Mouse (Mus musculus) lung, adult 2 months (tissue): ENCODE results near the gene Barx2. TPM values are rescaled to one million over a fixed set of nuclear protein-coding genes. Genes with fewer than 3 reads are reported as not detected.

Experiments used
- DNase-seq: peaks from one replicate; pipeline ENCODE4 v3.0.0; 2022
- H3K4me1 ChIP-seq: fragments of 200-500 bp; 2 replicates; pipeline ENCODE4 v1.6.1; 2011; ENCODE audit warnings: low read length; ENCODE audit not compliant: control insufficient read depth, insufficient read depth
- H3K4me3 ChIP-seq: fragments of 200-500 bp; replicated peaks from 2 replicates; pipeline ENCODE3; 2011; ENCODE audit warnings: low read depth, mild to moderate bottlenecking, control low read depth, low read length; ENCODE audit errors: extremely low read depth
- CTCF ChIP-seq: fragments of 200-500 bp; IDR thresholded peaks from 2 replicates; pipeline ENCODE4 v1.5.1; 2011; ENCODE audit warnings: mild to moderate bottlenecking, low read length, control low read depth; ENCODE audit not compliant: insufficient read depth
- POLR2A ChIP-seq: fragments of 200-500 bp; IDR thresholded peaks from 2 replicates; pipeline ENCODE4 v1.6.1; 2011; ENCODE audit warnings: low read depth, mild to moderate bottlenecking, control low read depth, low read length, borderline replicate concordance; ENCODE audit errors: extremely low read depth
- WGBS: fragments of 180-500 bp; shearing (Covaris S2); methylation state at CpG from one replicate; pipeline ENCODE4 v1.1.7; 2018; 5-methylcytosine and 5-hydroxymethylcytosine counted together
- polyA plus RNA-seq: library from polyadenylated mRNA; depleted of rRNA; stranded (reverse); fragments of >200 nt; gene quantifications from 2 replicates; pipeline ENCODE4 v1.2.3, GENCODE M21; 2012; rRNA removed

Barx2 gene
- polyA plus RNA-seq, 1 experiment: 15.1 TPM

DNA sequence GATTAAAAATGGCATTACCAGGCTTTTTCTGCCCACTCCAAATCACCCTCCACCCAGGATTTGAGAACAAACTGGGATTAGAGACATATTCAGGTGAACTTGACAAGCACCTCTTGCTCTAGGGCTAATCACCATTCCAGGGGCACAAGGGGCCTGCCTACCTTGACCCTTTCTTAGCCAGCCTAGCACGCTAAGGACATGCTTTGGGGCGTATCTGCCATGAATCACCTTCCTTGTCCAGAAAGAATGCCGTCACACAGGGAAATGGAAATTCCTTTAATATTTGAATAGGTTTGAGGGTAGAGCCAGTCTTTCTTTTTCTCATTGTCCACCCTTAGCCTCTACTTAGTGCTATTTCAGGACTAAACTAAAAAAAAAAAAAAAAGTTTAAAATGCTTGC lies 73.2 kb downstream of the Barx2 start:
- WGBS: 52% methylated on average over 3 of the region's 3 CpGs
- no peak for DNase-seq

DNA sequence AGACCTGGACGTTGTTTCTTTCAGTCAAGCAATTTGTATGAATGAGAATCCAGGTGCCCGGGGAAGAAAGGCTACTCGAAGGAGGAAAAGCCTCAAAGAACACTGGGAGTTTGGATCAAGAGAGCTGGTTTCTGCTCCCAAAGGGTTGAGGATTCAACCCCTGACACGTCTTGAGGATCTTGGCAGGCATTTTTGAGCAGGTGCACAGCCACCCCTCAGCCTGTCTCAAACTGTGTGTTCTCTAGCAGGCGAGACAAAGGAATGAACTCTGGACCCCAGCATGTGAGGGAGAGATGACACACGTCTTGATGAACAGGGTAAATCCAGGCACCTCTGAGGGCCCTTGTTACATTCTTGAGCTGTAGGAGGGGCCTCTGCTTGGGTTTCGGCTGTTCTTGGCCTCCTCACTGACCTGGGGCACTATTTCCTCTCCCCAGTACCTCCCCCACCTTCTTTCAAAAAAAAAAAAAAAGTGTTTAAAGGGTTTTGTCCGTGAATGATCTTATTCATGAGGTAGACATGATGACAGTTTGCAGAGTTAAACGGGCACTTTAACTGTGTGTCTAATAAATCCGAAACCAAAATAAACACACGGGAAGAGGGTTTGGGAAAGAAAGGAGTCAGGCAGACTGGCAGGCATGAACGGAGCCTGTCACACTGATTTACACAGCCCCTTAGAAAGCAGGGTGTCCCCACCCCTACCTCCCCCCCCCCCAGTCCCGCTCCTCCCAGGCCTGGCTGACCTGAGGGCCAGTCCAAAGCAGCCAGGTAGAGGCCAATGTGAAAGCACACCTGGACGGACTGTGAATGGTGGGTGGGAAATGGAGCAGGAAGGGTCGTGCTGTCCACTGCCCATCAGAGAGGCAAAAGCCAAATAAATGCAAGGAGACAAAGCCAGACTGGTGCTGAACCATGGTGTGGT lies 73.9 kb downstream of the Barx2 start:
- no peaks in the 10 kb centered on the region for H3K4me1 ChIP-seq
- WGBS: 28% methylated on average over 15 of the region's 15 CpGs
- H3K4me3 ChIP-seq: no peak overlapping the region
- TF ChIP-seq POLR2A (no peak), CTCF (no peak)
- DNase-seq: no peak

More for the DNA sequence above, 73.2 kb downstream of the Barx2 start:
- TF ChIP-seq CTCF: no peak
- TF ChIP-seq POLR2A: no peak
- H3K4me3 ChIP-seq: no peak overlapping the region
- no peaks in the 10 kb centered on the region for H3K4me1 ChIP-seq

DNA sequence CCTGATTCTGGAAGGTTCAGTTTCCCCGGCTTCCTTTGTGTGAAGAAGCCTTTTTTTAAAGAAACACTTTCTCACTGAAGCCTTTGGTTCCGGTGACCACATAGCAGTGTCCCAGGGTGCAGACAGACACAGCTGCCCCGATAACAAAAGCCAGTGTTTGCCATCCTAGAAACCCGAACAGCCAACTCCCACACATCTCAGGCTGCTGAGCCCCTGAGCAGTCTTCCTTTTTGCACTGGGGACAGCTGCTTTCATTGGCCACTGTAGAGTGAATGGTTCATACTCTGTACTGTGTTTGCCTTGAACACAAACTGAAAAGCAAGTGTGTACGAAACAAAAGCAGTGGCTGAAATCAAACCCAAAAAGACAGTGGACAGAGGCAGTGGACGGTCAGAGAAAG lies 75.2 kb downstream of the Barx2 start:
- 69% methylated on average over 6 of the region's 6 CpGs for WGBS
- Histone ChIP-seq H3K4me1 (no peaks in the 10 kb centered on the region), H3K4me3 (no peak overlapping the region)
- DNase-seq: no peak
- no peak for TF ChIP-seq POLR2A
- TF ChIP-seq CTCF: no peak

DNA sequence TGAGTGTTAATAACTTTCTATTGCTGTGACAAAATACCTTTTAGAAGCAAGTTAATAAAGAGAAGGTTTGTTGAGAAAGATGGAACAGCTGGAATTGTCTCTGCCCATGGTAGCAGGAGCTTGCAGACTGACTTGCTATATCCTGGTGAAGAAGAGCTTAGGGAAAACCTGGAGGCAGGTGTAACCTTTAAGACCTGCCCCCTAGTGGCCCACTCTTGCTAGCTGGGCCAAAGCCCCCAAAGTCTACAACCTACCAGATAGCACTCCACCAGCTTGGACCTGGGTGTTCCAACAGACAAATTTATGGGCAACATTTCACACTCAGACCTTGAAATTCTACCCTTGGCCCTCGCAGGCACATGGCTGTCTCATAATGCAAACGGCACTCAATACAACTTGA lies 104.5 kb downstream of the Barx2 start:
- H3K4me1 ChIP-seq: no peaks in the 10 kb centered on the region
- no peak for DNase-seq
- no peak overlapping the region for H3K4me3 ChIP-seq
- 0 out of 2 replicates have a peak, but pooled peaks have one; percentile 9 for TF ChIP-seq CTCF
- TF ChIP-seq POLR2A: no peak
- 75% methylated on average over 2 of the region's 2 CpGs for WGBS

DNA sequence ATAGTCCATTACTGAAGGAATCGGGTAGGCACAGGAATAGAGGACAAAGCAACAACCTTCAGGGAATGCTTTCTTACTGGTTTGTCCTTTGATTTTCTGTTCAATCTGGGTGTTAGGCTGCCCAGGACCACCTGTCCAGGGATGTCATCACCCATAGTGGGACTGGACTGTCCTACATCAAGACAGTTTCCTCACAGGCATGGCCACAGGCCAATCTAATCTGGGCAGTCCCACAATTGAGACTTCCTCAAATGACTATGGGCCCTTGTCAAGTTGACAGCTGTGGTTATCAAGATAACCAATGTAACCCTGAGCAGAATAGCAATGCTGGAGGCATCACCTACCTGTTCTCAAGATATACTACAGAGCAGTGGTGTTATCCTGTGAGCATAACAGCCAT lies 110.6 kb downstream of the Barx2 start:
- WGBS: 90% methylated on average over 1 of the region's 1 CpGs
- no peak for DNase-seq
- TF ChIP-seq POLR2A (no peak), CTCF (no peak)
- H3K4me3 ChIP-seq: no peak overlapping the region
- H3K4me1 ChIP-seq: no peaks in the 10 kb centered on the region

Other genes with a start within 250 kb of the Barx2 start
- gene Arhgap32, start 202.7 kb upstream of the Barx2 start, polyA plus RNA-seq: 4.3 and 9.2 TPM in 2 replicates